ENCODE assay signal across 32 mouse cellular contexts in genomic region chr3:99277973-99278580, GRCm38 (mm10). TPM values are rescaled to one million over a fixed set of nuclear protein-coding genes. Genes with fewer than 3 reads are reported as not detected.
DNase-seq lines count a peak whose midpoint lies in the region; ATAC-seq lines count a peak whose summit lies in the region.
"Had no signal": no experiment of that assay in that cellular context is flagged by ENCODE, and none has a peak within 500 bp of the region (broad histone marks: within the 10 kb centered on the region; RNA-seq: fewer than 3 reads in every experiment).

No protein-coding gene starts in this region.

- WGBS in hindbrain, embryonic 10.5 days = 47% methylated on average over 12 of the region's 12 CpGs
- WGBS in hindbrain, embryonic 16.5 days = 51% methylated on average over 12 of the region's 12 CpGs
- 30% methylated on average over 12 of the region's 12 CpGs for WGBS in embryonic facial prominence, embryonic 10.5 days
- WGBS in midbrain, embryonic 13.5 days = 45% methylated on average over 12 of the region's 12 CpGs

- peak; percentile 13 for DNase-seq in hindbrain, embryonic 10.5 days (ENCODE audit: low spot score)
- peak; percentile 45 for DNase-seq in embryo, embryonic 10.5 days (ENCODE audit: low spot score)
- peak; percentile 21 for DNase-seq in embryonic facial prominence, embryonic 10.5 days (ENCODE audit: low spot score)
- DNase-seq in kidney, adult 8-10 months = no peak
- DNase-seq: adrenal gland, adult 2 months; B cell, adult 2 months; cerebellum, adult 8-10 months; cerebellum, postnatal 36 days; gastrocnemius, postnatal 25 days; heart, adult 18-20 months; heart, postnatal 4 days; kidney, adult 18-20 months; kidney, postnatal 36 days; layer of hippocampus, postnatal 36 days; lung, embryonic 14.5 days; lung, postnatal 14 days; right cerebral cortex, adult 18-20 months; spleen, adult 18-20 months; thymus, postnatal 14 days had no signal

- no peak overlapping the region for H3K27ac ChIP-seq in hindbrain, embryonic 10.5 days
- no peak overlapping the region for H3K27ac ChIP-seq in hindbrain, embryonic 16.5 days (ENCODE audit: low read depth, low read length)
- H3K27ac ChIP-seq in embryonic facial prominence, embryonic 10.5 days (replicated peaks) = no peak overlapping the region
- no peak overlapping the region for H3K27ac ChIP-seq in midbrain, embryonic 13.5 days
- H3K27ac ChIP-seq: embryonic facial prominence, embryonic 12.5 days; hindbrain, embryonic 14.5 days; limb, embryonic 12.5 days; liver, embryonic 15.5 days; neural tube, embryonic 12.5 days had no signal

- H3K9ac ChIP-seq in hindbrain, embryonic 16.5 days (ENCODE audit: low read depth, low read length) = no peak overlapping the region
- no peak overlapping the region for H3K9ac ChIP-seq in midbrain, embryonic 13.5 days (replicated peaks)
- H3K9ac ChIP-seq: embryonic facial prominence, embryonic 12.5 days; heart, embryonic 12.5 days; hindbrain, embryonic 14.5 days; limb, embryonic 12.5 days; liver, embryonic 15.5 days; lung, embryonic 14.5 days; neural tube, embryonic 12.5 days had no signal

- H3K4me3 ChIP-seq in hindbrain, embryonic 10.5 days = no peak overlapping the region
- H3K4me3 ChIP-seq in hindbrain, embryonic 16.5 days (ENCODE audit: low read length) = no peak overlapping the region
- no peak overlapping the region for H3K4me3 ChIP-seq in embryonic facial prominence, embryonic 10.5 days
- H3K4me3 ChIP-seq in midbrain, embryonic 13.5 days (replicated peaks) = no peak overlapping the region
- H3K4me3 ChIP-seq: embryonic facial prominence, embryonic 12.5 days; heart, embryonic 12.5 days; limb, embryonic 12.5 days; liver, embryonic 15.5 days; myocyte; neural tube, embryonic 12.5 days had no signal

- H3K36me3 ChIP-seq in hindbrain, embryonic 10.5 days = no peaks in the 10 kb centered on the region
- H3K36me3 ChIP-seq in hindbrain, embryonic 16.5 days (ENCODE audit: control insufficient read depth, insufficient read depth, low read length) = no peaks in the 10 kb centered on the region
- no peaks in the 10 kb centered on the region for H3K36me3 ChIP-seq in embryonic facial prominence, embryonic 10.5 days (replicated peaks)
- no peaks in the 10 kb centered on the region for H3K36me3 ChIP-seq in midbrain, embryonic 13.5 days
- H3K36me3 ChIP-seq: embryonic facial prominence, embryonic 12.5 days; heart, embryonic 12.5 days; liver, embryonic 15.5 days; neural tube, embryonic 12.5 days had no signal

- no peaks in the 10 kb centered on the region for H3K27me3 ChIP-seq in hindbrain, embryonic 10.5 days (ENCODE audit: insufficient read depth, poor library complexity, severe bottlenecking)
- H3K27me3 ChIP-seq in hindbrain, embryonic 16.5 days (replicated peaks; ENCODE audit: control insufficient read depth, insufficient read depth, low read length) = no peaks in the 10 kb centered on the region
- H3K27me3 ChIP-seq in embryonic facial prominence, embryonic 10.5 days (replicated peaks; ENCODE audit: low read depth, poor library complexity, severe bottlenecking) = peaks cover 9% of the 10 kb centered on the region; the same call in 1 of the 2 replicates
- H3K27me3 ChIP-seq in midbrain, embryonic 13.5 days = peaks cover 6% of the 10 kb centered on the region; the same call in 1 of the 2 replicates
- H3K27me3 ChIP-seq: CH12.LX; limb, embryonic 12.5 days; liver, embryonic 15.5 days; neural tube, embryonic 12.5 days had no signal

- ATAC-seq in hindbrain, embryonic 16.5 days = no peak
- 0 out of 2 replicates have a peak, but pooled peaks have one; percentile 43 for ATAC-seq in midbrain, embryonic 13.5 days
- ATAC-seq in inflammation-experienced regulatory T-cells, adult 6 months = no peak
- ATAC-seq: activated CD4-positive, CD25-positive, alpha-beta regulatory T cell, adult 4 months had no signal

- no peaks in the 10 kb centered on the region for H3K9me3 ChIP-seq in hindbrain, embryonic 10.5 days
- no peaks in the 10 kb centered on the region for H3K9me3 ChIP-seq in hindbrain, embryonic 16.5 days (ENCODE audit: control insufficient read depth, low read length)
- no peaks in the 10 kb centered on the region for H3K9me3 ChIP-seq in embryonic facial prominence, embryonic 10.5 days
- no peaks in the 10 kb centered on the region for H3K9me3 ChIP-seq in midbrain, embryonic 13.5 days
- H3K9me3 ChIP-seq: embryonic facial prominence, embryonic 12.5 days; heart, embryonic 12.5 days; limb, embryonic 12.5 days; liver, embryonic 15.5 days; neural tube, embryonic 12.5 days had no signal

- H3K4me2 ChIP-seq in hindbrain, embryonic 16.5 days (ENCODE audit: low read length) = no peak overlapping the region
- H3K4me2 ChIP-seq in midbrain, embryonic 13.5 days (replicated peaks) = no peak overlapping the region
- H3K4me2 ChIP-seq: embryonic facial prominence, embryonic 12.5 days; heart, embryonic 12.5 days; hindbrain, embryonic 14.5 days; limb, embryonic 12.5 days; liver, embryonic 15.5 days; lung, embryonic 14.5 days; neural tube, embryonic 12.5 days had no signal

- H3K4me1 ChIP-seq in hindbrain, embryonic 10.5 days (replicated peaks) = peaks cover 3% of the 10 kb centered on the region; the same call in 1 of the 2 replicates
- H3K4me1 ChIP-seq in hindbrain, embryonic 16.5 days (ENCODE audit: control insufficient read depth, insufficient read depth, low read depth, low read length) = no peaks in the 10 kb centered on the region
- peaks cover 4% of the 10 kb centered on the region for H3K4me1 ChIP-seq in embryonic facial prominence, embryonic 10.5 days
- no peaks in the 10 kb centered on the region for H3K4me1 ChIP-seq in midbrain, embryonic 13.5 days (replicated peaks)
- H3K4me1 ChIP-seq: embryonic facial prominence, embryonic 12.5 days; heart, embryonic 12.5 days; liver, embryonic 15.5 days; neural tube, embryonic 12.5 days had no signal

RNA-seq across cellular contexts. Expression of gene Tbx15, which starts 37.9 kb away (rescaled TPM):
- 2.2 and 2.3 TPM in 2 replicates for polyA plus RNA-seq in hindbrain, embryonic 10.5 days (2016; fragmentation: Nextera tagmentation; extraction: Ambion mirVana)
- 0.66 and 1.0 TPM in 2 replicates for polyA plus RNA-seq in hindbrain, embryonic 16.5 days (2015; fragmentation: Nextera tagmentation; extraction: Ambion mirVana)
- 1.6 and 2.5 TPM in 2 replicates for polyA plus RNA-seq in embryonic facial prominence, embryonic 10.5 days (2016; fragmentation: Nextera tagmentation; extraction: Ambion mirVana)
- polyA plus RNA-seq in midbrain, embryonic 13.5 days (2015; fragmentation: Nextera tagmentation; extraction: Ambion mirVana) = 0.35 and 0.39 TPM in 2 replicates
- not detected for polyA plus RNA-seq in inflammation-experienced regulatory T-cells, adult 6 months (2017; shearing (Covaris generic))
- polyA plus RNA-seq: activated CD4-positive, CD25-positive, alpha-beta regulatory T cell, adult 4 months; intestine, embryonic 14.5 days had no signal

Comparison
In these comparisons a context has a peak if more than half of its experiments do, and no peak if none do; other contexts are left out.
1. DNase-seq: peak in hindbrain, embryonic 10.5 days (single experiment), embryo, embryonic 10.5 days (single experiment) and embryonic facial prominence, embryonic 10.5 days (single experiment); none in kidney, adult 8-10 months (0 of 2).